Mouse (Mus musculus): ENCODE measurements around the gene Cmtr2. TPM values are rescaled to one million over a fixed set of nuclear protein-coding genes. Genes with fewer than 3 reads are reported as not detected.

The Cmtr2 gene
- polyA plus RNA-seq (2012; rRNA removed) = 2.8 and 3.1 TPM in 2 replicates

DNA sequence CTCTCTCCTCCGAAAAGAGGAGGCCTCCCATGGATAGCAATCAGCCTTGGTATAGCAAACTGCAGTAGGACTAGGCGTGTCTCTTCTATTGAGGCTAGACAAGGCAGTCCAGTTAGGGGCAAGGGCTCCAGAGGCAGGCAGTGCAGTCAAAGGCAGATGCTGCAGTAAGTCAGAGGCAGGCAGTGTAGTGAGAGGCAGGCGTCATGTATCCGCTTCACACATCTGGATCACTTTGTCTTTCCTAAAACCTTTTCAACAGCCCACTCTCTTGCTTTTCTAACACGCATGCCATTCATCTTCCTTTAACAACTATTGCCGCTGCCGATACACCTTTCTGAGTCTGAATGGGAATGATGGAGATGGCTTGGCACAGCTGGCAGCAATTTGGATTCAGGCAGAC, at the start of gene Cmtr2:
TSS of gene Cmtr2 (plus strand) at position 301 of the 400 bp plus-strand sequence.
- Histone ChIP-seq H3K4me1 (ENCODE audit: control insufficient read depth, insufficient read depth, low read length) (no peaks in the 10 kb centered on the region; the same call in 1 of the 2 replicates), H3K4me3 (ENCODE audit: insufficient read depth, low read depth, low read length) (no peak within 1 kb of the TSS), H3K27me3 (replicated peaks; ENCODE audit: control insufficient read depth, insufficient read depth, low read length) (0 out of 2 replicates have a peak, but pooled peaks cover 3% of the 10 kb centered on the region), H3K27ac (ENCODE audit: insufficient read depth, low read depth, low read length) (no peak within 1 kb of the TSS), H3K36me3 (ENCODE audit: control insufficient read depth, insufficient read depth, low read length) (no peaks in the 10 kb centered on the region)
- DNase-seq = no peak
- WGBS = 79% methylated on average over 7 of the region's 7 CpGs
- TF ChIP-seq POLR2A (IDR thresholded peaks at IDR 0.05; ENCODE audit: low read depth, low read length) (no peak), CTCF (conservative IDR thresholded peaks at IDR 0.05; ENCODE audit: insufficient read depth, insufficient read length, low read depth, low read length) (no peak)

DNA sequence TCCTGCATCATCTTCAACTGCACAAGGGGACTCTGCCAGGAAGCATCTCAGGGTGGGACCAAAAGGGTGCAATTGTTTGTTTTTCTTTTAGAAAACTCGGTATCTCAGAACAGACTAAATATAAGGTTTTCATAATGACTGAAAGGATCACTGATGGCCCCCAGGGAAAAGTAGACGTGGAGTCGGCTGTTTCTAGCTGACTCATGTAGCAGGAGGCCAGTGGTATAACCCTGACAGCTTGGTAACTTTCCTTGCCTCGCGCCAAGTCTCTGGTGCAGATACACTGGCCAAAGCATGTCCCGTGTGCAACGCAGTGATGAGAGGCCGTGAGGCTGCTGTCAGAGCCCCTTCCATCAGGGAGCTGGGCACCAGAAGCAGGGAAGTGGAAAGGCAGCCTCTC, 49.2 kb upstream of the Cmtr2 start:
- Histone ChIP-seq H3K36me3 (ENCODE audit: control insufficient read depth, insufficient read depth, low read length) (no peaks in the 10 kb centered on the region), H3K27ac (ENCODE audit: insufficient read depth, low read depth, low read length) (no peak overlapping the region), H3K4me3 (ENCODE audit: insufficient read depth, low read depth, low read length) (no peak overlapping the region), H3K4me1 (ENCODE audit: control insufficient read depth, insufficient read depth, low read length) (no peaks in the 10 kb centered on the region), H3K27me3 (replicated peaks; ENCODE audit: control insufficient read depth, insufficient read depth, low read length) (no peaks in the 10 kb centered on the region)
- DNase-seq = no peak
- whole genome bisulfite sequencing = 73% methylated on average over 8 of the region's 8 CpGs
- TF ChIP-seq POLR2A (IDR thresholded peaks at IDR 0.05; ENCODE audit: low read depth, low read length) (no peak), CTCF (conservative IDR thresholded peaks at IDR 0.05; ENCODE audit: insufficient read depth, insufficient read length, low read depth, low read length) (no peak)

DNA sequence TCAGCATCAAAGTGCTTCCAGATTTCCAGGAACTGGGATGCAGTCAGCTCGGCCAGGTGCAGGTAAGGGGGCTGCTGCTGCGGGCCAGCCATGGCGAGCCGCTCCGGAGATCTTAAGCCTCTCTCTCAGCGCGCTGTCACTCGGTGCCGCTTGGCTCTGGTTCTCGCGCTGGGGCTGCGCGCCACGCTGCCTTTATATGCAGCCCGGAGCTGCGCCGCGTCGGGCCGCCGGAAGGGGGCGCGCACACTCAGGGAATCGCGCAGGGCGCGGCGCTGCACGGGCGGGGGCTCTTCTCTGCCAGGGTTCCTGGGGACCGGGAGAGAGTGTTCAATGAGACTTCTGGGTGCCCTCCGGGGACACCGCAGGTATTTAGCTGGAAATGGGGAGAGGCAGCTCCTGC, 47.4 kb upstream of the Cmtr2 start, which contains the start of gene Calb2:
TSS of gene Calb2 (minus strand) at position 165 of the 400 bp plus-strand sequence.
- H3K4me3 ChIP-seq (ENCODE audit: insufficient read depth, low read depth, low read length) = no peak within 1 kb of the TSS
- DNase-seq = peak; percentile 5
- no peaks in the 10 kb centered on the region for H3K4me1 ChIP-seq (ENCODE audit: control insufficient read depth, insufficient read depth, low read length)

DNA sequence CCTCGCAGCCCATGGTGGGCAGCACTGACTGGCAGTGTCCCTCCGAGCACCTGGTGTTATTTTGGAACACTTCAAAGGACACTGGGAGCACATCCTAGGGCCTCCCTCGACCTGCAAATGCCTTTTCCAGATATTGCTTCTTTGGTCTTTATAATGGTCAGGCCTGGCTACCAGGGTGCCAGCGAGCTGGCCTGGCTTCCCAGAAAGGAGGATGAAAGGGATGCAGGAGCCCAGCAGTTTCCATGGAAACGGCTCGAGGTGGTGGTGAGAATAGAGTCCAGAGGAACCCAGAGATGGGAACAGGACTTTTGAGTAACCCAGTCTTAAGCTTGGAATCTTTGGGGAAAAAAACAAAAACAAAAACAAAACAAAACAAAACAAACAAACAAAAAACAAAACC, 43.3 kb upstream of the Cmtr2 start:
- Histone ChIP-seq H3K27me3 (replicated peaks; ENCODE audit: control insufficient read depth, insufficient read depth, low read length) (no peaks in the 10 kb centered on the region), H3K4me1 (ENCODE audit: control insufficient read depth, insufficient read depth, low read length) (no peaks in the 10 kb centered on the region), H3K36me3 (ENCODE audit: control insufficient read depth, insufficient read depth, low read length) (no peaks in the 10 kb centered on the region), H3K4me3 (ENCODE audit: insufficient read depth, low read depth, low read length) (no peak overlapping the region), H3K27ac (ENCODE audit: insufficient read depth, low read depth, low read length) (no peak overlapping the region)
- no peak for DNase-seq
- TF ChIP-seq CTCF (conservative IDR thresholded peaks at IDR 0.05; ENCODE audit: insufficient read depth, insufficient read length, low read depth, low read length) (no peak), POLR2A (IDR thresholded peaks at IDR 0.05; ENCODE audit: low read depth, low read length) (no peak)
- 62% methylated on average over 6 of the region's 6 CpGs for WGBS

More for the DNA sequence above, 47.4 kb upstream of the Cmtr2 start, which contains the start of gene Calb2:
- Histone ChIP-seq H3K27ac (ENCODE audit: insufficient read depth, low read depth, low read length) (no peak within 1 kb of the TSS), H3K27me3 (replicated peaks; ENCODE audit: control insufficient read depth, insufficient read depth, low read length) (no peaks in the 10 kb centered on the region), H3K36me3 (ENCODE audit: control insufficient read depth, insufficient read depth, low read length) (no peaks in the 10 kb centered on the region)
- 2% methylated on average over 33 of the region's 33 CpGs for WGBS
- TF ChIP-seq POLR2A (IDR thresholded peaks at IDR 0.05; ENCODE audit: low read depth, low read length) (no peak), CTCF (conservative IDR thresholded peaks at IDR 0.05; ENCODE audit: insufficient read depth, insufficient read length, low read depth, low read length) (peak; percentile 36; the same call in 1 of the 2 replicates)

DNA sequence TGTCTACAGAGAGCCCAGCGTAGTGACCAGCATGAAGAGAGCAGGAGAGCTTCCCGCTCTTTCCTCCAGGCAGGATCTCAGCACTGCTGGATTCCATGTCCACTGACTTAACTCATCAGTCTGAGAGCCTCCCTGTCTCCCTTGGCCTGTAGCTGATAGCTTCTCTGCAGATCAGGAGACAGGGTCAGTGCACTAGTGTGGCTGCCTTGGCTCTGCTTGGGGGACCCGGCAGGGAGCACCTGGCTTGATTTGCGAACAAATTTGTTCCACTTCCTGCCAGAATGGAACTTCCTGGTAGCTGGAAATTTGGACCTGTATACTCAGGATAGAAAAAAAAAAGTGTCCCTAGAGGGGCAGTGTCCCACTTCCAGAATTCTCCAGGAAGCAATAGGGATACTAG, 40.6 kb upstream of the Cmtr2 start:
- DNase-seq = no peak
- Histone ChIP-seq H3K27me3 (replicated peaks; ENCODE audit: control insufficient read depth, insufficient read depth, low read length) (no peaks in the 10 kb centered on the region), H3K36me3 (ENCODE audit: control insufficient read depth, insufficient read depth, low read length) (no peaks in the 10 kb centered on the region), H3K4me3 (ENCODE audit: insufficient read depth, low read depth, low read length) (no peak overlapping the region), H3K27ac (ENCODE audit: insufficient read depth, low read depth, low read length) (no peak overlapping the region), H3K4me1 (ENCODE audit: control insufficient read depth, insufficient read depth, low read length) (no peaks in the 10 kb centered on the region)
- no peak for TF ChIP-seq POLR2A (IDR thresholded peaks at IDR 0.05; ENCODE audit: low read depth, low read length)
- TF ChIP-seq CTCF (conservative IDR thresholded peaks at IDR 0.05; ENCODE audit: insufficient read depth, insufficient read length, low read depth, low read length) = no peak
- WGBS = 81% methylated on average over 4 of the region's 4 CpGs

DNA sequence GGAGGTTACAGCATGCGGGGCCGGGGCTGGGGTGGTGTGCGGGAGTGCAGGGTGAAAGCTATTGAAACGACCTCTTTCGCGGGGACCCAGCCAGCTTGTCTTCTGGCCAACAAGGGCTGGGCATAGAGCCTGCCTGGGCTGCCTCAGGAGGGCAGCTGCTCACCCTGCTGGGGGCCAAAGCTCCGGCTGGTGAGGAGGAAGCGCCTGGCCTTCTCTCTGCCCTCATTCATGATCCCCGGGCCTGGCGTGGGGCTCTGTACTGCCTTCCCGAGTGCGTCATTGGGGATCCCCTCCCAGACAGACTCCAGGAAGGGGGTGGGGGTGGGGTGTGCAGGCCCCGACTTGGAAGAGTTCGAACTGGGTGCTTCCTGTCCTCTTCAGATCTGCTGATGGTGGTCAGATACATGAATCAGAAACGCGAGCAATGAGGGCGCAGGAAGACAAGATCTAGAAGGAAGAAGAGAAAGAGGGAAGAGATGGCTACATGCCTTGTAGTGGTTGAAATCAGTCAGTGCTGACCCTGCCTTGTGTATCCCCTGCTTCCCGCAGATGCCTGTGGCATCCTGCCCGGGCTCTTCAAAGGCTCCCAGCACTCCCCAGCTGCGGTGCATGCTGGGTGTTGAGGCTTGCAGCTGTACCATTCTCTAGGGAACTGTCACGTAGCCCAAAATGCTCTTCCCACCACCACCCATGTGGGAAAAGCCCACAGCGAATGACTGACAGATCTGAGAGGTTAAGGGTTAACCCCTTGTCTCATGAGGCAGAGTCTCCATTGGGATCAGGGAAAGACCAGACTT, 37.9 kb upstream of the Cmtr2 start:
- H3K4me3 ChIP-seq (ENCODE audit: insufficient read depth, low read depth, low read length) = no peak overlapping the region
- TF ChIP-seq CTCF (conservative IDR thresholded peaks at IDR 0.05; ENCODE audit: insufficient read depth, insufficient read length, low read depth, low read length) (no peak), POLR2A (IDR thresholded peaks at IDR 0.05; ENCODE audit: low read depth, low read length) (no peak)
- H3K27ac ChIP-seq (ENCODE audit: insufficient read depth, low read depth, low read length) = no peak overlapping the region
- no peaks in the 10 kb centered on the region for H3K36me3 ChIP-seq (ENCODE audit: control insufficient read depth, insufficient read depth, low read length)
- no peaks in the 10 kb centered on the region for H3K4me1 ChIP-seq (ENCODE audit: control insufficient read depth, insufficient read depth, low read length)
- no peaks in the 10 kb centered on the region for H3K27me3 ChIP-seq (replicated peaks; ENCODE audit: control insufficient read depth, insufficient read depth, low read length)
- DNase-seq = no peak
- WGBS = 23% methylated on average over 22 of the region's 22 CpGs

DNA sequence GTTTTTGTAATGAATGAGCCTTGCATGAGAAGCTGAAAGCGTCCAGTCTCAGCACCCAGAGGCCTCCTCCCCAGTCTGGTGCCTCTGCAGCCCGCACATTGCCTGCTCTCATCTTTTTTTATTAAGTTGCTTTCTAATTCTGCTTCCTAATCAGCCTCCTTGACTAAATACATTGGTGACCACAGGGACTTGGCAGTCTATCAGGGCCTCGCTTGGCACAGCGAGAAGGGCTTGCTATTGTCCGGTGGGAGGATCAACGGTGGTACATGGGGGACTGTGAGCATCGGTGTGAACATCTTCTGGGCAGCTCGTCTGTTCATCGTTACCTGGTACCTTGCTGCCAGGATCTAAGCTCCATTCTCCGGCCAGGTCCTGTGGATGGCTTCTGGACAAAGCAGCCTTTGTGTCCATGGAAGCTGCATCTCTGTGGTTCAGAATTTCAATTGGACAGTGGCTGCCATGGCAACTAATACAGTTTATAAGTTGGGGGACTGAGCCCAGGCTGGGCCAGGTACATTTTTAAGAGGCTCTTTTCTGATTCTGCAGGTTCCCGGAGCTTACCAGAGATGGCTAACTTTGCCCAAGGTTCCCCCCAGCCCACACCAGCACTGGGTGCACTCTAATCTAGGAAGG, 32.6 kb upstream of the Cmtr2 start:
- no peaks in the 10 kb centered on the region for H3K27me3 ChIP-seq (replicated peaks; ENCODE audit: control insufficient read depth, insufficient read depth, low read length)
- DNase-seq = no peak
- no peak for TF ChIP-seq POLR2A (IDR thresholded peaks at IDR 0.05; ENCODE audit: low read depth, low read length)
- TF ChIP-seq CTCF (conservative IDR thresholded peaks at IDR 0.05; ENCODE audit: insufficient read depth, insufficient read length, low read depth, low read length) = no peak
- H3K36me3 ChIP-seq (ENCODE audit: control insufficient read depth, insufficient read depth, low read length) = no peaks in the 10 kb centered on the region
- no peak overlapping the region for H3K27ac ChIP-seq (ENCODE audit: insufficient read depth, low read depth, low read length)
- H3K4me1 ChIP-seq (ENCODE audit: control insufficient read depth, insufficient read depth, low read length) = no peaks in the 10 kb centered on the region
- 87% methylated on average over 11 of the region's 11 CpGs for WGBS
- H3K4me3 ChIP-seq (ENCODE audit: insufficient read depth, low read depth, low read length) = no peak overlapping the region

Data from kidney, adult 2 months (tissue).